Mouse (Mus musculus): ENCODE measurements at regions not wholly inside any gene's neighbourhood (a gene's known extent, or its start where the extent isn't known, plus 50 kb on each side); places are given as distances from the start of the nearest gene placed in this dataset.

DNA sequence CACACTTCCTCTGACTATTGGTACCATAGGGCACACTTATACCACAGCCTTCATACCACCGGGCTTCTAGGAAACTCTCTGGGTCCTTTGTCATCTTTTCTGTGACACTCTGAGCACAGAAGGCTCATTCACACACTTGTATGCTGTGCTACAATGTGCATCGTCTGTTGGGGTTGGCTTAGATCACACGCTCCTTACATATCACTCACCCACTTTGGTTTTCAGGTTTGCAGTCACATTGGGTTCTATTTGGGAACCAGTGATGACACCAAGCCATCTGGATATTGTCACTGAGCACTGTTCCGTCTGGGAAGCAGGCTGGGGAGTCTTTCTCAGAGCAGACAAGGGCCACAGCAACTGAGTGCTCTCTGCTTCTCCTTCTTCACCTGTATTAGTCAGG, 74.1 kb upstream of the Vldlr start:
- no peak for DNase-seq

DNA sequence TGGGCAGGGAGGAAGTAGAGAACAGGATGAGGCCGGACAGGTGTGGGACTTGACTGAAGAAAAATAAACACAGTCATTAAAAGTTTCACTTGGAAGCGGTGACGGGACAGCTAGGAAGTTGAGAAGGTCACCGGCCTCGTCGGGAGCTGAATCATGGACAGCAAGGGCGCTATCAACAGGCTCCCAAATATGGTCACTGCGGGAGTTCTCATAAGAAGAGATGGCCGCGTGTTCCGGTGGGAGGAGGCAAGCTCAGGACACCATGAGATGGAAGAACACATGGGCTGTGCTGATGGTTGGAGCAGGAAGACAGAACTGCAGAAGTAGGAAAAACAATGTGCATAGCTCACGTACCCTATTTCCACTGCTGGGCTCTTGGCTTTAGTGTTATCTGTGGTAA, 68.9 kb upstream of the Vldlr start:
- no peak for DNase-seq

DNA sequence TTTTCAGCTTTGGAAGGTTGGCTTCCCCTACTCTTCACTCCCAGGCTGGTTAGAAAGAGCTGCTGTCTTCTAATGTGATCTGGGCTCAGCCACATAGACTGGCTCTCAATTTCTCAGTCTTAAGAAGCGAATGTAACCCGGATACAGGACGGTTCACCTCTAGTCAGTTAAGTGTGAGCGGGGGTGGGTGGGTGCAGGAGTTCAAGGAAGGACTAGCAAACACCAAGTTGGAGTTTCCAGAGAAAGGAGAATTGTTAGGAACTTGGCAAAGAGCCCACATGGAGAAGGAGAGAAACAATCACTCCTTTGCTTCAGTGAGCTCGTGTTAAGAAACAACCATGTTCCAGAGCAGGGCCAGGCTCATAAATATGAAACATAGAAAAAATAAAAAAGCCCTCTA, 68.0 kb upstream of the Vldlr start:
- DNase-seq: no peak

DNA sequence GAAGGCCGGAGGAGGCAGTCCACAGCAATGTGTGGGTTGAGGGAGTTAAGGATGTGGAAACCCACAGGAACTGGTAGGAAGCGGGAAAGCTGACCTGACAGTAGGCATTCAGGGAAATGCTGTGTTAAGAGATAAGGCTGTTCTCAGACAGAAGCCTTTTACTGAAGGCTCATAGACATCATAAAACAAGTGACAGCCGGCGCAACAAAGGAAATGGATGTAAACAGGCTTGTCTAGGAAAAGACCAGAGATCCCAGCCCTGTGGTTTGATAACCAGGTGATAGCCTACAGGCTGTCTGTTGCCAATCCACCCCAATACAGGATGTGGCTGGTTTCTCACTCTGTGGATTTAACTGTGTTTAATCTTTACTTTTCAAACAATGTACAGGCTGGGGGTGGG, 66.7 kb upstream of the Vldlr start:
- no peak for DNase-seq

DNA sequence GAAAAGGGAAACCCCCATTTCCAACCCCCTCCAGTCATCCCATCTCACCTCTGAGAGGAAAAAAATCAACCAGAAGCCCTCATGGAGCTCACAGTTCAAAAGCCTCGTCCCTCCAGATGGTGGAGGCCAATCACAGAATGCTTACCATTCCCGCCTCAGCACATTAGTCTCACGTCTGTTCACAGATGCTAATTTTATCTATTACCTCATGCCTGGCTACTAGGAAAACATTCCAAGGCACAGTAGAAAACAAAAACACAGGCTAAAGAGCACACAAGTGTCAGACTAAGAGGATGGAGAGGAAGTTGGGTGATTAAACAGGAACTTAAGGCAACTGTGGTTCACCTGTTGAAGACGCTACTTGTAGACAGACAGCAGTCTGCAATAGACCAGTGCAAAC, 54.4 kb upstream of the Vldlr start:
- no peak for DNase-seq

Data from cerebellum, postnatal 14 days (tissue).